Mouse (Mus musculus) midbrain, embryonic 11.5 days (tissue): ENCODE data around the gene Dntt. TPM values are rescaled to one million over a fixed set of nuclear protein-coding genes. Genes with fewer than 3 reads are reported as not detected.

Experiments
- ATAC-seq: fragments of 200-750 bp; cut with Nextera tagmentation; 2 replicates; pipeline ENCODE4 v1.8.0; 2017; ENCODE audit warnings: moderate TSS enrichment, moderate library complexity; ENCODE audit not compliant: low FRiP score
- DNase-seq: peaks from one replicate; pipeline ENCODE4 v3.0.0; 2015; ENCODE audit warnings: low spot score; ENCODE audit errors: missing footprints
- H3K27ac ChIP-seq: fragments of 300-500 bp; sonication (generic); 2 replicates; pipeline ENCODE4 v1.5.1; 2014; ENCODE audit warnings: low read depth, low read length
- H3K27me3 ChIP-seq: fragments of 300-500 bp; sonication (generic); 2 replicates; pipeline ENCODE4 v1.6.1; 2014; ENCODE audit warnings: mild to moderate bottlenecking, low read length, moderate library complexity, mixed read lengths; ENCODE audit not compliant: control insufficient read depth, insufficient read depth
- H3K36me3 ChIP-seq: fragments of 300-500 bp; sonication (generic); 2 replicates; pipeline ENCODE4 v1.6.1; 2014; ENCODE audit warnings: mild to moderate bottlenecking, low read length, moderate library complexity, mixed read lengths; ENCODE audit not compliant: control insufficient read depth, insufficient read depth
- H3K4me1 ChIP-seq: fragments of 300-500 bp; sonication (generic); 2 replicates; pipeline ENCODE4 v1.6.1; 2014; ENCODE audit warnings: low read length; ENCODE audit not compliant: control insufficient read depth, insufficient read depth
- H3K4me2 ChIP-seq: fragments of 300-500 bp; sonication (generic); 2 replicates; pipeline ENCODE4 v1.6.1; 2014; ENCODE audit warnings: mild to moderate bottlenecking, moderate library complexity
- H3K4me3 ChIP-seq: fragments of 300-500 bp; sonication (generic); 2 replicates; pipeline ENCODE4 v1.5.1; 2014; ENCODE audit warnings: low read depth, low read length
- H3K9ac ChIP-seq: fragments of 300-500 bp; sonication (generic); 2 replicates; pipeline ENCODE4 v1.6.1; 2014; ENCODE audit warnings: low read length
- H3K9me3 ChIP-seq: fragments of 300-500 bp; sonication (generic); 2 replicates; pipeline ENCODE4 v1.6.1; 2016; ENCODE audit warnings: low read length; ENCODE audit not compliant: control insufficient read depth
- WGBS: fragments of 180-500 bp; shearing (Covaris S2); extraction: QIAGEN DNeasy Blood & Tissue Kit; methylation state at CpG from one replicate; pipeline ENCODE4 v1.1.7; 2014; 5-methylcytosine and 5-hydroxymethylcytosine counted together
- polyA plus RNA-seq: library from polyadenylated mRNA; unstranded; fragments of >200 nt; fragmentation: Nextera tagmentation; extraction: Ambion mirVana; gene quantifications from 2 replicates; pipeline ENCODE4 v1.2.1, GENCODE M21; 2014

The Dntt gene
- polyA plus RNA-seq, 1 experiment from 2014 or later: not detected

DNA sequence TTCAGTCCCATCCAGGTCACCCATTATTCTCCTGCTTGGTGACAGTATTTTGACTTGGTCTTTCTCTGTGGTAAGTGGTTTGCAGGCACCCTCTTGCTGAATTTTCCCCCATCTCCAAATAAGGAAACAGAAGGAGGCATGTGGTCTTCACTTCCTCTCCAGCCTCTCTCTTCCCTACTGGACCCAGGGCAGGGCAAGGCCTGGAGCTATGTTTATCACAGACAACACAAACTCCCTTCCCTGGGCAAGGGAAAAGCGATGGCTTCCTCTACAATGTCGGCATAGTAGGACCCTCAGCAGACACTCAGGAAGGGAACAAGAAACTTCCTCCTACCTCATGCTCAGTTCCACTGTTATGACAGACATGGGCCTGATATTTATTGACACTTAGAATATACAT, 62.8 kb downstream of the Dntt start:
- no peak overlapping the region for H3K4me2 ChIP-seq
- H3K9ac ChIP-seq: no peak overlapping the region
- H3K9me3 ChIP-seq: no peaks in the 10 kb centered on the region
- DNase-seq (peak; percentile 56), ATAC-seq (no peak)
- no peak overlapping the region for H3K27ac ChIP-seq
- no peaks in the 10 kb centered on the region for H3K4me1 ChIP-seq
- H3K36me3 ChIP-seq: no peaks in the 10 kb centered on the region
- 90% methylated on average over 2 of the region's 2 CpGs for WGBS
- no peak overlapping the region for H3K4me3 ChIP-seq
- H3K27me3 ChIP-seq: peaks cover 13% of the 10 kb centered on the region; the same call in 1 of the 2 replicates

DNA sequence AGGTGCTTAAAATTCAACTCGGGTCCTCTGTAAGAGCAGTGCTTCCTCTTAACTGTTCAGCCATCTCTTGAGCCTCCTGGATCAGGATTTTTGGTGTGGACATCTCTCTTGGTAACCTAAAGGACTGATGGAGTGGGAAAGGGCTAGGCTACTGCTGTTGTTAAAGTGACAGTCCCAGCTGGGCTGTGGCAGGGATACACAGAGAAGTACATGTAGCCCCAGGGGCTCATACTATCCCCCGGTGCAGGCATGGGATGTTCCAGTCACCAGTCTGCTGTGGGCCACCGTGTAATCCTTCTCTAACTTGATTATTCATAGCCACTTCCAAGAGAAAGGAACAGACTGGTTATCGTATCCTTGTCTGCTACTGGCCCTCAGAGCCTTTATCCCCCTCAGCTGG, 68.0 kb downstream of the Dntt start:
- 42% methylated on average over 4 of the region's 4 CpGs for WGBS
- Histone ChIP-seq H3K27me3 (no peaks in the 10 kb centered on the region), H3K4me2 (no peak overlapping the region), H3K9ac (no peak overlapping the region), H3K4me3 (no peak overlapping the region), H3K4me1 (peaks cover 7% of the 10 kb centered on the region; the same call in 1 of the 2 replicates), H3K27ac (no peak overlapping the region), H3K36me3 (no peaks in the 10 kb centered on the region), H3K9me3 (no peaks in the 10 kb centered on the region)
- DNase-seq: peak; percentile 64
- no peak for ATAC-seq

DNA sequence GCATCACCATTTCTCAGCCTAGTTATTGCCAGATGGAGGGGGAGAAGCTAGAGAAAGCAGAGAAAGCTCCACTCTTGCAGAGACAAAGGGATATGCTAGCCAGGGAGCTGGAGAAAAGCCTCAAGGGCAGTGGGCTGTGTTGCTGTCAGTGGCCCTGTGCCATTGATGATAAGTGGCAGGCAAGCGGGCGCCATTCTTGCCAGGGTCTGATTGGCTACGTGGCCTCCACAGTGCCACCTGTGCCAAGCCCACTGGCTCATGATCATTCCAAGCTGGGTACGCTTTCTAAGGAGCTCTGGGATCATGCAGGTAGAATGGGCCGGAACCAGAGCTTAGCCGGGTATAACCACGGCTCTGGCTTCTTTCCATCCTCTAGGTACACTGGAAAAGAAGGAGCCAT, 71.8 kb downstream of the Dntt start:
- DNase-seq (peak; percentile 26), ATAC-seq (no peak)
- Histone ChIP-seq H3K9me3 (no peaks in the 10 kb centered on the region), H3K27me3 (peaks cover 6% of the 10 kb centered on the region; the same call in 1 of the 2 replicates), H3K36me3 (no peaks in the 10 kb centered on the region), H3K4me2 (no peak overlapping the region), H3K4me3 (no peak overlapping the region), H3K4me1 (peaks cover 7% of the 10 kb centered on the region; the same call in 1 of the 2 replicates), H3K9ac (no peak overlapping the region), H3K27ac (no peak overlapping the region)
- WGBS: 92% methylated on average over 7 of the region's 7 CpGs

DNA sequence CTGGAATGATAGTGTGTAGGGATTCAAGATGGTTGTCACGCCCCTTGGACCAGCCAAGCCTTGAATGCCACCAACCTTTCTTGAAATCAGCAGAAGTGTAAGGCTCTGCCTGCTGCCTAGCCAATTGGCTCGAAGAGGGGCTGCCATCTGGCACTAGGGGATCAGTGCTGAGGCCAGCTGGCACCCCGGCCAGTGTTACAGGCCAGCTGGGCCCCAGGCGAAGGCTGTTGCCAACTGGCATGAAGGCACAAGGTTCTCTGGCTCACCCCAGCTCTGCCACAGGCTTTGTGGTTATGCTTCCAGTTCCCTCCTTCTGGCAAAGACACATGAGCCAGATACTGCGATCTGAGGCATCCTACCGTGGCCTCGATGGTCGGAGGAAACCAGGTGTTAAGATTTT, 72.3 kb downstream of the Dntt start:
- H3K27ac ChIP-seq: no peak overlapping the region
- H3K4me2 ChIP-seq: no peak overlapping the region
- peaks cover 6% of the 10 kb centered on the region; the same call in 1 of the 2 replicates for H3K27me3 ChIP-seq
- no peak overlapping the region for H3K4me3 ChIP-seq
- H3K4me1 ChIP-seq: peaks cover 7% of the 10 kb centered on the region; the same call in 1 of the 2 replicates
- 85% methylated on average over 8 of the region's 8 CpGs for WGBS
- H3K9ac ChIP-seq: no peak overlapping the region
- no peaks in the 10 kb centered on the region for H3K36me3 ChIP-seq
- DNase-seq (peak; percentile 56), ATAC-seq (no peak)
- H3K9me3 ChIP-seq: no peaks in the 10 kb centered on the region

DNA sequence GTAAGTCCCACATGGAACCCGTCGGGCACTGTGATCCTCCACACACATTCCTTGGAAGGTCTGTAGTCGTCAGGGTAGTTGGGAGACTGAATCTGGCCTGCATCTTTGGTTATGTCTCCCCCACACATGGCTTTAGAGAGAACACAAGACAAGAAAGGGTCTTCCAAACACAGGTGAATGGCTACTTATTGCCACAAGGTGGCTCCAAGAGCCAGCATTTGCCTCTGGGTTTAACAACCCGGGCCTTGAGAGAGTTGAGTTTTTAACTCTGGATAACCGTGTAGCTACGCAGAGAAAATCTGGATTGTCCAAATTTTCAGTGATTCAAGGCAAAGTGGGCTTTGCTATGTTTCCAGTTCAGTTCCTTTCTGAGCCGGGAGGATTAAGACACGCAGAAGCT, 75.8 kb downstream of the Dntt start:
- WGBS: 41% methylated on average over 8 of the region's 8 CpGs
- H3K4me2 ChIP-seq: no peak overlapping the region
- H3K9me3 ChIP-seq: no peaks in the 10 kb centered on the region
- DNase-seq: peak; percentile 87
- no peak overlapping the region for H3K4me3 ChIP-seq
- H3K27me3 ChIP-seq: peaks cover 7% of the 10 kb centered on the region; the same call in 1 of the 2 replicates
- H3K27ac ChIP-seq: no peak overlapping the region
- H3K4me1 ChIP-seq: peaks cover 8% of the 10 kb centered on the region
- H3K9ac ChIP-seq: no peak overlapping the region
- H3K36me3 ChIP-seq: no peaks in the 10 kb centered on the region
- no peak for ATAC-seq

DNA sequence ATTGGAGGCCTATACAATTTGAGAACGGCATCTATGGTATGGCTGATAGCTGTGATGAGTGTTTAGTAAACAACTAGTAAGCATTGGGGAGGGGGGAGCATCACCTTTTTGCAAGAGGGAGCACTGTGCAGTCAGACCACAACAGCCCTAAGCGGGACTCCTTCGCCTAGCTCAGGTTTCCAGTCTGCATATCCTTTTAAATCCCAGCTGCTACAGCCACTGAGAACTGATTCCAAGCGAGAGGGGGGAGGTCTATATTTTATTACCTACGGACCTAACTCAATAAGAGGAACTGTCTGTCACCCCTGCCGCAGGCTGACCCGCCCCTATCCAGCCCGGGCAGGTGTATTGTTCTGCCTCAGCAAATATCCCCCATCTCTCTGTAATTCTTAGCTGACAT, 78.5 kb downstream of the Dntt start:
- Histone ChIP-seq H3K27me3 (peaks cover 21% of the 10 kb centered on the region; the same call in 1 of the 2 replicates), H3K36me3 (no peaks in the 10 kb centered on the region)

DNA sequence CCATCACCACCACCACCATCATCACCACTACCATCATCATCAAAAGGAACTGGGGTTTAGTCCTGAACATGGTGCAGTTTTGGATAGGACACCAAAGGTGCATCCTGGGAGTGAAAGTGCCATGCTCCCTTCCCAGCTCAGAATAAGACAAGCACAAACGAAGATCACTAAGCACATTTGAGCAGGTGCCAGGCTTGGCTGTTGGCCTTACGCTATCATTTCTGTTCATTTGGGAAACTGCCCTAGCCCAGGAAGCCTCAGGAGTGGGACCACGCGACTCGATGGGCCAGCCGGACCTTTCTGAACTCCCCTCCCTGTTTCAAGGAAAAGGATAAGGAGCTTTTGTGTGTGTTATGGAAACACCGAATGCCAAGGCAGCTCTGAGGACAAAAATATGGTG, 79.6 kb downstream of the Dntt start:
- H3K4me2 ChIP-seq: no peak overlapping the region
- H3K9me3 ChIP-seq: no peaks in the 10 kb centered on the region
- WGBS: 80% methylated on average over 7 of the region's 7 CpGs
- H3K27ac ChIP-seq: no peak overlapping the region
- H3K27me3 ChIP-seq: peaks cover 26% of the 10 kb centered on the region; the same call in 1 of the 2 replicates
- no peak for ATAC-seq
- DNase-seq: no peak
- no peak overlapping the region for H3K9ac ChIP-seq
- H3K4me3 ChIP-seq: no peak overlapping the region
- H3K36me3 ChIP-seq: no peaks in the 10 kb centered on the region
- H3K4me1 ChIP-seq: peaks cover 14% of the 10 kb centered on the region

More for the DNA sequence above, 78.5 kb downstream of the Dntt start:
- Histone ChIP-seq H3K4me2 (no peak overlapping the region), H3K4me3 (no peak overlapping the region), H3K4me1 (peaks cover 11% of the 10 kb centered on the region), H3K9ac (no peak overlapping the region), H3K27ac (no peak overlapping the region), H3K9me3 (no peaks in the 10 kb centered on the region)
- ATAC-seq (no peak), DNase-seq (no peak)
- 70% methylated on average over 8 of the region's 8 CpGs for whole genome bisulfite sequencing

Other genes with a start within 250 kb of the Dntt start
- gene Ccnj, start 198.0 kb upstream of the Dntt start, polyA plus RNA-seq: 42.6 and 49.4 TPM in 2 replicates
- 18.8 and 20.4 TPM in 2 replicates for gene Zfp518a, start 134.6 kb upstream of the Dntt start, polyA plus RNA-seq
- 0.19 and 0.56 TPM in 2 replicates for gene Blnk, start 34.7 kb upstream of the Dntt start, polyA plus RNA-seq
- not detected in 2 replicates for gene Opalin, start 47.8 kb downstream of the Dntt start, polyA plus RNA-seq
- gene Tll2, start 177.6 kb downstream of the Dntt start, polyA plus RNA-seq: 0.61 and 0.71 TPM in 2 replicates
- gene Tm9sf3, start 234.7 kb downstream of the Dntt start, polyA plus RNA-seq: 137 and 149 TPM in 2 replicates